In genomic region chr16:29254325-29254724, GRCm38 (mm10) we compare ENCODE assay signal across 18 mouse cellular contexts. TPM values are rescaled to one million over a fixed set of nuclear protein-coding genes. Genes with fewer than 3 reads are reported as not detected.
"Had no signal": no experiment of that assay in that cellular context is flagged by ENCODE, and none has a peak within 500 bp of the region (broad histone marks: within the 10 kb centered on the region; RNA-seq: fewer than 3 reads in every experiment).

No protein-coding gene starts in this region.

- ATAC-seq: intestine, embryonic 15.5 days had no signal

- H3K4me2 ChIP-seq: intestine, embryonic 15.5 days; kidney, embryonic 15.5 days; liver, embryonic 13.5 days; midbrain, embryonic 11.5 days had no signal

- H3K9ac ChIP-seq: intestine, embryonic 15.5 days; kidney, embryonic 15.5 days; liver, embryonic 13.5 days had no signal

- H3K9me3 ChIP-seq: intestine, embryonic 15.5 days; kidney, embryonic 15.5 days; liver, embryonic 13.5 days had no signal

- H3K4me1 ChIP-seq: intestine, embryonic 15.5 days; kidney, embryonic 15.5 days; liver, embryonic 13.5 days had no signal

- DNase-seq: kidney, adult 11 months; kidney, adult 8-10 months; kidney, postnatal 10 days; kidney, postnatal 36 days; layer of hippocampus, postnatal 36 days; liver, embryonic 13.5 days; midbrain, embryonic 14.5 days; thymus, adult 18-20 months; thymus, postnatal 36 days had no signal

- H3K36me3 ChIP-seq: intestine, embryonic 15.5 days; kidney, embryonic 15.5 days; liver, embryonic 13.5 days had no signal

- H3K27ac ChIP-seq: intestine, embryonic 15.5 days; kidney, embryonic 15.5 days; left cerebral cortex, adult 2 months; liver, embryonic 13.5 days had no signal

- H3K4me3 ChIP-seq: intestine, embryonic 15.5 days; kidney, embryonic 15.5 days; left cerebral cortex, adult 2 months; liver, embryonic 13.5 days had no signal

- H3K27me3 ChIP-seq: intestine, embryonic 15.5 days; kidney, embryonic 15.5 days; liver, embryonic 13.5 days had no signal

RNA-seq across cellular contexts. Expression of gene Hrasls, which starts 44.8 kb away (rescaled TPM):
- total RNA-seq: megakaryocyte progenitor cell, adult 5-6 weeks; megakaryocyte-erythroid progenitor cell, adult 5-6 weeks had no signal
- polyA plus RNA-seq: liver, embryonic 16.5 days; small intestine, adult 2 months; spleen, adult 2 months had no signal
